8 mouse cellular contexts compared by ENCODE assay signal in genomic region chr11:30267036-30267891, GRCm38 (mm10). TPM values are rescaled to one million over a fixed set of nuclear protein-coding genes. Genes with fewer than 3 reads are reported as not detected.
DNase-seq lines count a peak whose midpoint lies in the region; ATAC-seq lines count a peak whose summit lies in the region.

No protein-coding gene starts in this region.

- no peaks in the 10 kb centered on the region; the same call in 1 of the 2 replicates for H3K9me3 ChIP-seq in erythroblast, embryonic 14.5 days (ENCODE audit: control insufficient read depth, low read length)
- H3K9me3 ChIP-seq in limb, embryonic 10.5 days (replicated peaks) = no peaks in the 10 kb centered on the region
- no peaks in the 10 kb centered on the region for H3K9me3 ChIP-seq in midbrain, embryonic 10.5 days (replicated peaks)

- peak; percentile 71 for DNase-seq in embryo, embryonic 10.5 days (ENCODE audit: low spot score)
- peak; percentile 52 to 60 for DNase-seq in gastrocnemius, postnatal 4 days (ENCODE audit: low spot score in 2 of 2)
- peak; percentile 57 for DNase-seq in kidney, adult 11 months
- peak; percentile 72 for DNase-seq in limb, embryonic 10.5 days (ENCODE audit: low spot score)
- peak; percentile 68 for DNase-seq in midbrain, embryonic 10.5 days (ENCODE audit: low spot score)
- peak; percentile 4 to 6 for DNase-seq in spleen, postnatal 36 days (ENCODE audit: low spot score in 2 of 2)

- ATAC-seq in erythroblast, adult 5-6 weeks (replicated peaks; ENCODE audit: low FRiP score, poor library complexity, severe bottlenecking) = no peak

- under 1% methylated on average over 63 of the region's 69 CpGs for WGBS in limb, embryonic 10.5 days
- WGBS in midbrain, embryonic 10.5 days = under 1% methylated on average over 66 of the region's 69 CpGs

- peaks cover 69% of the 10 kb centered on the region for H3K27me3 ChIP-seq in erythroblast, embryonic 14.5 days (ENCODE audit: control insufficient read depth)
- H3K27me3 ChIP-seq in limb, embryonic 10.5 days (ENCODE audit: low read depth, poor library complexity, severe bottlenecking) = 0 out of 2 replicates have a peak, but pooled peaks cover 4% of the 10 kb centered on the region
- H3K27me3 ChIP-seq in midbrain, embryonic 10.5 days (ENCODE audit: low read depth, poor library complexity, severe bottlenecking) = peaks cover 20% of the 10 kb centered on the region

- peak overlapping the region; percentile 53 for H3K4me3 ChIP-seq in erythroblast, embryonic 14.5 days (replicated peaks)
- peak overlapping the region; percentile 82 for H3K4me3 ChIP-seq in limb, embryonic 10.5 days
- H3K4me3 ChIP-seq in midbrain, embryonic 10.5 days = peak overlapping the region; percentile 94

- peaks cover 13% of the 10 kb centered on the region for H3K4me1 ChIP-seq in erythroblast, embryonic 14.5 days (ENCODE audit: control insufficient read depth)
- H3K4me1 ChIP-seq in limb, embryonic 10.5 days = peaks cover 11% of the 10 kb centered on the region
- H3K4me1 ChIP-seq in midbrain, embryonic 10.5 days = peaks cover 18% of the 10 kb centered on the region

- no peaks in the 10 kb centered on the region for H3K36me3 ChIP-seq in erythroblast, embryonic 14.5 days (ENCODE audit: control insufficient read depth)
- no peaks in the 10 kb centered on the region for H3K36me3 ChIP-seq in limb, embryonic 10.5 days
- H3K36me3 ChIP-seq in midbrain, embryonic 10.5 days = no peaks in the 10 kb centered on the region

- H3K27ac ChIP-seq in limb, embryonic 10.5 days = peak overlapping the region; percentile 93
- peak overlapping the region; percentile 93 for H3K27ac ChIP-seq in midbrain, embryonic 10.5 days (replicated peaks)

RNA-seq across cellular contexts. Expression of gene Sptbn1, which starts 0.7 kb away (rescaled TPM):
- polyA plus RNA-seq in erythroblast, embryonic 14.5 days (2012) = 0.02 and 0.03 TPM in 2 replicates
- total RNA-seq in erythroblast, adult 5-6 weeks (2015; ENCODE audit: low replicate concordance) = 21.9 and 28.4 TPM in 2 replicates
- 22.6 and 27.8 TPM in 2 replicates for total RNA-seq in erythroblast, adult 5-6 weeks (2017; ENCODE audit: low replicate concordance)
- total RNA-seq in gastrocnemius, postnatal 4 days (2021) = 100 to 1,000 TPM; 233 to 240 TPM
- polyA plus RNA-seq in limb, embryonic 10.5 days (2016; fragmentation: Nextera tagmentation; extraction: Ambion mirVana) = 55.9 and 64.1 TPM in 2 replicates
- 61.9 and 74.7 TPM in 2 replicates for polyA plus RNA-seq in midbrain, embryonic 10.5 days (2016; fragmentation: Nextera tagmentation; extraction: Ambion mirVana)

Comparison
In these comparisons a context has a peak if more than half of its experiments do, and no peak if none do; other contexts are left out.
1. DNase-seq: peak in every context shown above with its lines; median percentile 72 in limb, embryonic 10.5 days; 71 in embryo, embryonic 10.5 days; 68 in midbrain, embryonic 10.5 days; 57 in kidney, adult 11 months; 56 in gastrocnemius, postnatal 4 days; 5 in spleen, postnatal 36 days.
2. RNA of gene Sptbn1, which starts 0.7 kb away (polyA plus RNA-seq): 55.9 to 64.1 TPM in limb, embryonic 10.5 days and 61.9 to 74.7 TPM in midbrain, embryonic 10.5 days; 0.02 to 0.03 TPM in erythroblast, embryonic 14.5 days; every median in the first group is over 10 times any median in the second.
3. Peak in every context shown above with its lines, with median percentiles within 50 percentile points of each other: H3K4me3 ChIP-seq.